Mouse (Mus musculus) layer of hippocampus, postnatal 10 days (tissue): ENCODE measurements around the gene Rbfox1. TPM values are rescaled to one million over a fixed set of nuclear protein-coding genes. Genes with fewer than 3 reads are reported as not detected.

Experiments used
- DNase-seq, 2 experiments: peaks; one replicate each; pipeline ENCODE4 v3.0.0; 2021; ENCODE audit warnings: low spot score in 2 of 2
- total RNA-seq, 2 experiments: library from RNA; stranded (reverse); gene quantifications; 2 replicates each; pipeline ENCODE4 v1.2.3; 2021

The Rbfox1 gene
- total RNA-seq, 2 experiments from 2014 or later: 275 to 280 TPM

DNA sequence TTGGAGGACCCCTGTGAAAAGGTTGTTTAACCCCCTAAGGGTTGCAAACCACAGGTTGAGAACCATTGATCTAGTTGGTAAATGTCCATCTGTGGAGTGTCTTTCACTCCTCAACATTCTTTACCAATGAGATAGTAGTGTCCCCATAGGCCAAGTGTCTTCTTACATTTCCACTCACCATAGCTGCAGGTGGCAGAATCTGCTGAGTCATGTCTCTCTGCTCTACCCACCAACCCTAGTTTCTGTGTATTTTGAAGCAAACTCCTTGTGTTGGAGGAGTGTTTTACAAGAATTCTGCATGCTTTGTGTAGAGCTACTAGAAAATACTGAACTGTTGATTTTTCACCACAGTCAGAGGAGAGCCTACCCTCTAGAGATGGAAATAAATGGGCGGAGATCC is 1191.2 kb downstream of the Rbfox1 start:
- no peak for DNase-seq

DNA sequence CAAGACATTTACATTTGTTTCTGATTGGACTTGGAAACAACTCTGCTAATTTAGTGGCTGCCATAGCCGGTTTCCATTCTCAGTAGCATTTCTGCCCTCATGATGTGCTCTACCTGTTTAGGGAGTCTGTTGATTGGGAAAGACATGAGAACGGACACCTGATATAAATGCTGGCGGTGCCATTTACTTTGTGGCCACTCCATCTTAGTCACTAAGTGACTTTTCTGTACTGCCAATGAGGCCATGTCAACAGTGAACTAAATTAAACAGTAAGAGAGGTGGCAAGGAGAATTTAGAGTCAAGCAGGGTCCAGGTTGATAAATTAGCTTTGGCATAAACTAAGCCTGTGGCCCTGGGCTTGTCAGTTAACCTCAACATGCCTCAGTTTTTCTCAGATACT is 1191.6 kb downstream of the Rbfox1 start:
- no peak for DNase-seq

DNA sequence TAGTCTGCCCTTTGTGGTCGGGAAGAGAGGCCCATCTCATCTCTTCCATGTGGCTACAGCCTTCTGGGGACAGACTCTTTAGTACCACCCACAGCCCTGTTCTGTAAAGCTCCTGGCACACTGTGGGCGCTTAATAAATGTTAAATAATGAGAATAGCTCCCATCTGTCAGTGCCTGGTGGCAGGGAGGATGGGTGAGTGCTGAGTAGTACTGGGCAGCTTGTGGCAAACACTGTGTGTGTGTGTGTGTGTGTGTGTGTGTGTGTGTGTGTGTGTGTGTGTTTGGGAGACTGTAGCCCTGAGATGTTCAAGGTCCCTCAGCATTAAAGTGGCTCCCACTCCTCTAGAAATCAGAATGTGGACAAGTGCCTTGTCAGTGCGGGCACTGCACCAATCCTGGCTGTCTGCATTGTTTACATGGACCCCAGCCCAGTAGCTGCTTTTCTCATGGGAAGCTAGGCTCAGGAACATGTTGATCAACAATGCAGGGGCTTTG is 1196.0 kb downstream of the Rbfox1 start:
- peak; percentile 51 to 62 for DNase-seq

DNA sequence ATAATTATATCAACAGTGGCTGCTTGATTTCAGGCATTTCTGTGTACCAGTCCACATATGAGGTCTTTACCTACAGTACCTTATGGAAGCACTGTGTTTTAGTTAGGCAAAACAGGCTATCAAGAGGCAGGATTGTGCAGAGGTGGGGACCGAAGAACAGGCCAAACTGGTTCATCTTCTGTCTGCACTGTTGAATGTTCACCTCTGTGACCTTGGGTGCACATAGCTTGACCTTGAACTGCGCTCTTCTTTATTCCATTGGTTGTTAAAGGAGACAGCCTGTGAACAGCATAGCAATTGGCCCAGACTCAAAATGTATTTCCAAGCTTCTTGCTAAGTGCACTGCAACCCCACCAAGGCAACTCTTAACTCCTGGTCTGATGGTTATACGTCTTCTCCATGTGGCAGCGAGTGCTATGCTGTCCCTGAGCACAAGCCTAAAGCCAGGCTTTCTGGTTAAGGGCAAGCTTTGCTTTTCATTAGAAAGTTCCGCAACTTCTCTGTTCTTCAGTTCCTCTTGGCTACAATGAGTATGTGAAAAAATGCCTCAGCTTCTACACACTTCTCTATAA is 1196.6 kb downstream of the Rbfox1 start:
- no peak for DNase-seq

DNA sequence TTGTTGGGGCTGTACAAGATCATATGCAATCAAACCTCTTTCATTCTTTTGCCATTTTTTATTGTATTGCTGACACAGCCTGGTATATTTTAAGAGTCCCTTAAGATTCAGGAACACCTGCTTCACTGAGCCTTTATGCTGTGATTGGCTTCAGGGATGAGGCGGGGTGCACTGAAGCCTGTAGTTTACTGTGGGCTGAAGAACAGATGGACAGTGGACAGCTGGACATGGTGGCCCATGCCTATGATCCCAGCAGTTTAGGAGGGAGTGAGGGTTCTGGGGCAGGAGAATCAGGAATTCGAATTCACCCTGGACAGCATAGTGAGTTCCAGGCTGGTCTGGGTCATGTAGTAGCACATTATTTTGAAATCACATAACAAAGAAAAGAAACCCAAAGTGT is 1198.8 kb downstream of the Rbfox1 start:
- DNase-seq: no peak

DNA sequence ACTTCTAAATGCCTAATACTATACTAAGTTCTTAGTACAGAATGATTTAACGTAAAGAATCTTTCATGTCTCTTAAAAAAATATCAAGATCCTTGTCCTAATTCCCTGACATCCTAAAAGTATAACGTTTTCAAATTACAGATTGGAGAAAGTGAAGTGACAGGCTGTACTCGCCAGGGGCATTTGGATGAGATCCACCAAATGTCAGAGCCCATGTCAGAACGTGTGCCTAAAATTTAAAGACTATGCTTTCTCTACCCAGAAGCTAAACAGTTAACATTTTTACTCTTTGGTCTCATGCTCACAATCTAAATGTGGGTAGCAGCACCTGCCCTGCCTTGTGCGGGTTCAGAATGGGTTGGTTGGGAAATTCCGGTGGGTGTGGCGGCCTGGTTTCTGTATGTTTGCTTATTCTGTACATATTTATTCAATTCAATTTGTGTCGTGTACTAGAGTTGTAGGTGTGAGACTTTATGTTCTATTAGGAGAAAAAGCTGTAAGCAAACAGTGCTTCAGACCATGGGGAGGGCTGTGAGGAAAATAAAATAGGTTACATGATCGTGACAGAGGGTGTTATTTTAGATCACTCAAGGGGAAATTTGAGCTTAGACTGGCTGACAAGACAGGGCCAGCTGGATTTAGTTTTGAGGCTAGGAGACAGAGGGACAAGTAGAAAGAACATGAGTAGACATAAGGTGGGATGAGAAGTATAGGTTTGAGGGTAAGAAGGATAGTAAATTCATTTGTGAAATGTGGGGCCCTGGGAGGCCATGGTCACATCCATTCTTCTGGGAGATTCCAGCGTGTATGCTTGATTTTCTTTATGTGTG is 1203.7 kb downstream of the Rbfox1 start:
- no peak for DNase-seq

DNA sequence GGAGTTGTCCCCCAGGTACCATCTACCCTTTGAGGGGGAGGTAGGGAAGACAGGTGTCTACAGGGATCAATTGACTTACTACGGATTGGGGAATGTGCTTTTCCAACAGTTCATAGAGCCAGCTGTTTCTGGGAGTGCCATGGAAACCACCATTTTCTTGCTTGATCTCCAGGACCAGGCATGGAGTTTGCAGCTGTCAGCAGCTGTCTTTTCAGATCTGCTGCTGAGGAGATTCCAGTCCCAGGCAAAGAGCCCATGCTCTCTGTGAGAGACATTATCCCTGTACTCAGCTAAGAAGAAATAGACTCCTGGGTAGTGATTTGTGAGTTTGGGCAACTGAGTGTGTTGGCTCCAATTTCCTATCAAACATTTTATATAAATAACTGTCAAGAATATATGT is 1204.3 kb downstream of the Rbfox1 start:
- no peak for DNase-seq

DNA sequence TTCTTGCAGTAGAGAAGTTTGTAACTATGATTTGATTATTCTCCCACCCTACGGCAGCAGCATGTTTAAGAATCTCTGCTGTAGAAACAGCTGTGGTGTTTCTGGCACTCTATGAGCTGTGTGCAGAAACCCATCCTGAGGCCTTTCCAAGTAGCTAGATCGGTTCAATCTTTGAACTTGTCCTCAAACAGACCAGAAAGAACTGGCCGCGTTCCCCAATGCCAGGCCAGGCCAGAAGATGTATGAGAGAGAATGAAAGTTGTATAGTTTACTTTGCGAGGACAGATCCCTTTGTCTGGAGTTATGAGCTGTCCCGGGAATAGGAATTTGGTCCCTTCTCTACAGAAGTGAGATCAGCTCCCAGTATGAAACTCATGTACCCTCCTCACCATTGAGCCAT is 1205.0 kb downstream of the Rbfox1 start:
- DNase-seq: no peak

DNA sequence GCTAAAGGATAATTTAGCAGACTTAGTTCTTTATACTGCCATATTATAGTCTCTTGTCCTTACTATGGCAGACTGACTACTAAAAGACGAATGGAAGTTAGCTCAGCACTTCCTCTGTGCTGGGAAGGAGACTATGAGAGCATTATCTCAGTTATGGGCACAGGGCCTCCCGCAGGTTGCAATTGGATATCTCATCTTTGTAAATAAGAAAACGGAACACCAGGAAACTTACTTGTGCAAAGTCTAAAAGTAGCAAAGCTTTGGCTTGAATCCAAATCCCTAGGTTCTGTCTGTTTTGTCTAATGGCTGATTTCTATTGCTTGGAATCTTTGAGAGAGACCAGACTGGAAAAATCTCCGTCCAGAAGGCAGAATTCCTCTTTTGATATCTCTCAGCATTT is 1207.7 kb downstream of the Rbfox1 start:
- DNase-seq: no peak

DNA sequence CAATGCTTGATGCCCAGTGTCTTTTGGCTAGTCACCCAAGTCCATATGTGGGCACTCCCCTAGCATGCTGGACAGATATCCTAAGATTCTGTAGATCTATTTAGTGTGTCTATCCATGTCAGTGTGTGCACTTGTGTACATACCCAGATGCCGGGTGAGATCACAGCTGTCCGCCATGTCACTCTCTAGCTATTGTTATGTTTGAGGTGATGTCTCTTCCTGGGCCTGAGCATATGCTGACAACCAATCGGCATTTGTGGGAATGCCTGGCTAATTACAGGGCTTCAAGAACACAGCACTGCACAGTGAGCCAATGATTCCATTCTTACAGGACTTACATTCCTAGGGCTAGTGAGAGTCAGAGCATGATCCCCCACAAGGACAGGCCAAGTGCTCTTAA is 1208.5 kb downstream of the Rbfox1 start:
- no peak for DNase-seq

DNA sequence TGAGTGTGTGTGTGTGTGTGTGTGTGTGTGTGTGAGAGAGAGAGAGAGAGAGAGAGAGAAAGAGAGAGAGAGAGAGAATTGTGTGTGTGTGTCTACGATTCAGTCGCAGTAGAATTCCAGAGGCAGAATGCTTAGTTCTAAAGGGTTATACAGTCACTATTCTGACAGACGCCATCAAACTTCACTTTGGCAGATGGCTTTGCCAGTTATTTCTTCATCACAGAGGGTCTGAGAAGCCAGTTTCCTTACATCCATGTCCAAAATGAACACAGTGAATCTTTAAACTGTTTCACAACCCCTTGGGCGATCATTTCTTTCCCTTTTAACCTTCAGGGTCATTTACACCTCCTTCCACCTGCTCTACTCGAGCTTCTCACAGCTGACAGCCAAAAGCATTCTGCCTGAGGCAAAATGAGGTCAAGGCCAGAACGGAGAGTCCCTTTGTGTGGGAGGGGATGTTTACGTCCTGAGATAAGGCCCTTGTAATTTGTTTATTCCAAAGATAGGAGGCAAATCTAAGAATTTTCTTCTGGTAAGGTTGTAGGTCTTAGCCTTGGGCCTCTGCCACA is 1209.1 kb downstream of the Rbfox1 start:
- no peak for DNase-seq

DNA sequence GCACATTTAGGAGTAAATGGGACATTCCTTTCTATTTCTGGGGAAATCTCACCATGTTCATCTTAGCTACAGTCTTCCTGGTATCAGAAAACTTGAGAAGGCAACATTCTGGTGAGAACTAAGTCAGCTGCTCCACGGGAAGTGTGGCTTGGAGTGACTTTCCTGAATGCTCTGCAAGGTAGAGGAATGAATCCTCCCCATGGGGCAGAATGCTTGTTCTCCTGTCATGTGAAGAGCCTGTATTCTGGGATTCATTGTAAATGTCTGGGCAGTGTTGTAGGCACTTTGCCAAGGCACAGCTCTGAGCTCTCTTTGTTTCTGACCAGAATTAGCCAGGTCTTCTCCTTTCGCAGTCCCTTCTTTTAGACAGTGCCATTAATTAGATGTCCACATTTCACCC is 1211.9 kb downstream of the Rbfox1 start:
- no peak for DNase-seq

DNA sequence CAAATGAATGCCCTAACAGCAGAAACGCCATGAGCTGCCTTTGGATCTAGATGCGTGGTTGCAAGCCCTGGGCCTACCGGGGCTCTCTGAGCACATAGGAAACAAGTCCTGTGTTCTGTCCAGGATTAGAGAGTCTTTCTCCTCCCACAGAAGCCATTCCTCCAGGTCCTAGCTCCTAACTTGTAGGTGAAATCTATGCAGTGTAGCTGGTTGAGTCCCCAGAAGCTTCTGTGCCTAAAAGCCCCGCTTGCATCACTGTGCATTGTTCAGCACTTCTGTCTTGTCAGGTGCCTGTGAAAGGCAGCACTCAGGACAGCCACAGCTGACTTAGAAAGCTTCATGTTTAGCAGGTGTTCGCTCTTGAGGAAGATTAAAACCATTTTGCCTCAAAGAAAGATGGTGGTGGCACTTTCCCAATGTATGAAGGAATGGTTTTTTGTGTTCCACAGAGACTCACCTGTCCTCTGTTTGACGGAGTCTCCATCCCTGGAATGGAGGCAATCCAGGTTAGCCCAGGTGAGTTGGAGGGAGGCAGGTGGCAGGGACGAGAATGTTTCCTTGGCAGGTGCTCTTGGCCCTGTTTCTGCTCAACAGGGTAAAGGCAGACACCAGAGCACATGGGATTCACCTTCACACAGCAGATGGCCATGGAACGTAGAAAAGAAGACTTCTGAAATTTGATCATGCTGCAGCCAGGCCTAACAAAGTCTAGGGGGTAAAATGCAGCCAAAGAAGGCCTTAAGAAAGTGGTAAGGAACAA is 1213.0 kb downstream of the Rbfox1 start:
- DNase-seq: no peak

DNA sequence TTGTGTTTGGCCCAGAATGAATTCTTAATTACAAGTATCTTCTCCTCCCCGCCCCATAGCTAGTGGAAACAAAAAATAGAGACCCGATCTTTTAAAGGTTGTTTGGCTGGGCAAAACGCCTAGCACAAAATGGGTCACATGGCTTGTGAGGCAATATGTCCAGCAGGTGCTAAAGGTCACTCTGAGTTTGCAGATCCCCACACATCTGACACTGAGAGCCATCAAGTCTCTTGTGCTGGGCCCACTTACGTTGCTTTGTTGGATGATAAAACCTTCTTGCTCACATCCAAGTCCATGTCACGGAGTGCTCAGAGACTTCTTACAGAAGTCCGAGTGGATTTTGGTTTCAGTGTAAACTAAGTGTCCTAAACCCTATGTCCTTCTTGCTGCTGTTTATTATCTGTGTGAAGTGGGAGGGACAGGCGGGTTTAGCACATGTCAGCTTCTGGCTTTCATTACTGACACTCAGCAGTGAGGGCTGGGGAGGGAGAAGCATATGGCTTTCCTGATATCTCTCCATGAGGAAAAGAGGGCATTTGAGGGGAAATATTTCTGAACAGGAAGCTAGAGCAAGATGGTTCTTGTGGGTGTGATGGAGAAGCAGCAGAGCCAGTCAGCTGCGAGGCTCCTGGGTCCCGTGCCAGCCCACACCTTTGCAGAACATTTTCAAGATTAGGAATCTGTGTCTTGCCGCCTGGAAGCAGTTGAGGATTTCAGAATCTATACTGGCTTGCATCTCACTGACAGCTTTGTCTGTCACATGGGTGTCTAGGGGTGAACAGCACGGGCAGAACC is 1214.5 kb downstream of the Rbfox1 start:
- DNase-seq: peak; percentile 49 to 66

DNA sequence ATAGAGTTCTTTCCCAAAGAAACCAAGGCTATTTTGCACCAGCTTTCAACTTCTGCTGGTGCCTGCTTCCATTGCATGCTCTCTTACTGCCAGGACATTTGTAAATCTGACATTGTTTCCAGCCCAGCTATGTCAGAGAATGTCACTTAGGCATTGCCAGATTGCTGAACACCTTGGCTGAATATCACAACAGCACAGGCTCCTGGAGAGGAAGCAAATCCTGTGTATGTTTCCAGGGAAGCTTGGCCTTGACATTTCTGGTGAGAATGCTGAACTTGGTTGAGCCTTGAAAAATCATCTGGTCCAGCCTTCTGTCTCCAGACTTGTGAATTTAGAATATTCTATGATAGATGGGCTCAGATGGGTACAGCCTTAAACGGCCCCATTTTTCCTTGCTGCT is 1217.3 kb downstream of the Rbfox1 start:
- no peak for DNase-seq

DNA sequence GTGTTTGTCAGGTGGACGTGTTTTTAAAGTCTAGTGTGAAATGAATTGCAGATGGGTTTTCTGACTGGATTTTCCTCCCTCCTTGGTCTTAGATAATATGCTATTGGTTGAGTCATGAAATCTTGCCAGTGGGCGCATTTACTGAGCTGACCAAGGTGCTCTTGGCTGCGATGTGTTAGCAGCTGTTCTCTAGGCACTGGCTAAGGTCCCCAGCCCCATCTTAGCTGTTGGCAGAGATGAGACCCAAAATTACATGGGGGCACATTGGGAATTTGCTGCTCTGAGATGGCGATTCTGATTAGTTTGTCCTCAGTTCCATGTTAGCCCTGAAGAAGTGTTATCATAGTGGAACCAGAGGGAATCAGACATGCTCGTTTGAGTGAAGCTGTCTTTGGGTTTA is 1218.1 kb downstream of the Rbfox1 start:
- DNase-seq: no peak

DNA sequence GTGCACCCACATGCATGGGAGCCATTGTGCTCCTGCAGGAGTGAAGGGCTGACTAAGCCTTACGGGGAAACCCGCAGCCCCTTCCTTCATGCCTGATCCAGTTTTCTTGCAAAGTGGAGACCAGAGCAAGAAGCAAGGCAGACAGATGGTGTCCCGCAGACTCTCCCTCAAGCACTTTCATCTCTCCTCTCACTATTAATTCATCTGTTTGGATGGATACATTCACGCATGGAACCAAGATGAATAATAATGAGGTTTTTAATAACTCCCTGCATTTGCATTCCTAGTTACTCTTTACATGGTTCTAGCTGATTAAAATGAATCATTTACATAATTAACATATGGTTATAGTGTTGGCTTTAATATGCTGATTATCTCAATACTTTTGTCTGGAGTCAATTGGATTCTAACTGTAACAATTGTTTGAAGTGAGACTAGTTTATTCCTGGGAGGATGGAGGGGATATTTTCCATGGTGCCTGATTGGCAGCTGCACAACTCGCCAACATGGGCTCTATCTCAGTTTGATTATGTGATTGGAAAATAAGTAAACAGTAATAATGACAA is 1221.4 kb downstream of the Rbfox1 start:
- DNase-seq: no peak

DNA sequence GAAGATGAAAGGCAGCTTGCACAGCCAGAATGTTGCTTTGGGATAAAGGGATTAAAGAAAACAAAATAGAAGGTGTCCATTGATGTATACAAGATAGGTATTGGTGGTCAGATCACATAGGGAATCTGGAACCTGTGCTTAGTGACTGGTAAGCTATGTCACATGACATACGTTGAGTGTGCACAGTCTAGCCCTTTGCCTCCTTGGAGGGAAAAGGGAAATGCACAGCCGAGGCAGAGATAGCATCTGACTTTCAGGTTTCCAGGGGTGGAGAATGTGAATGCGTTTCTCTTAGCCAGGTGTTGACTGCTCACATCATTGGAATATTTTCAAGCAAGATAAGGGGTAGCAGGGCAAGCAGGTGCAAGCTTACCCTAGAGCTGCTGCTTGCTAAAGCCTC is 1230.8 kb downstream of the Rbfox1 start:
- DNase-seq: no peak

DNA sequence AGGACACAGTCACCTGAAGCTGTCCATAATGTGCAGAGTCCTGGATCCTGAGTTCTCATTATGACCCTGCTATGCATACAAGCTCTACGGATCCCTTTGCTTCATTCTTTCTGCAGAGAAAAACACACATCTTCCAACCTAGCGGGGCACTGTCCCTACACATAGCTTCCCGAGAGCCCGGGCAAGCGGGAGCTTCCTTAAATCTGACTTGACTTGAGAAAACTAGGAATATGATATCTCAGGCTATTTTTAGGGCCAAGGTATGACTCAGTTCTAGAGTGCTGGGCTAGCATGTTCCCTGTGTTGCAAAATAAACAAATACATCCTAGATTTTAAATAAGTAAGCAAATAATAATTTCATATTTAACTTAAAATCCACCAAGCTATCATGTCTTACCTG is 1244.4 kb downstream of the Rbfox1 start:
- no peak for DNase-seq

DNA sequence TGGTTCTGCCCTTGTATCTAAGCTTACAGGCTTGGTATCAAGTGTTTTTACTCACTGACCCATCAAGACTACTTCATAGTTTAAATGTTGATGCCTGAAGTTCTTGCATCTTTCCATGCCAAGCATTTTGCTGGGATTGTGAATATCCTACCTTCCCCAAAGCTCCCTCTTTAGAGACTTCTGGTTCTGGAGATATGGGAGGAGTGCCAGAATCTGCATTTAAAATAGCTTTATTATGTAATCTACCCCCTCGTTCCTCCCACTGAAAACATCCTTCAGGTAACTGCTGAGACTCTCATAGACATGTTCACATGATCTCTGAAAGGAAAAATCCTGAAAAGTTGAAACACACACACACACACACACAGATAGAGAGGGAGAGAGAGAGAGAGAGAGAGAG is 1247.3 kb downstream of the Rbfox1 start:
- DNase-seq: no peak

DNA sequence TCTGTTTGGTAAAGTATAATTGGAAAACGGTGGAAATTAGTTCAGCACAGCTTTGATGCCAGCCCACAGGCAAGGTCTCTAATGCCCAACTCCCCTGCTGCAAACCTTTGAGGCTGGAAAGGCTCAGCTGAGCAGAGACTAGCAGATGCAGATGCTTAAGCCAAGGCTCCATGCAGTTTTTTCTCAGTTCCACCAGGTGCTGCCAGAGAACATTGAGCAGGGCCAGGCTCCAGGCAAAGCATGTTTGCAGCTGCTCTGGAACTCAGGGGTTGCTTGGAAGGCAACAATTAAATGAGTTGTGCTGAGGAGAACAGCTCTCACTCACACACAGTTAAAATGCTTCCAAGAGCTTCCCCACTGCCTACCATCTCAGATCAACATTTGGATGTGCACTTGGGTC is 1251.8 kb downstream of the Rbfox1 start:
- peak; percentile 30 to 44 for DNase-seq
